Mouse (Mus musculus) hindbrain, embryonic 14.5 days (tissue): ENCODE data around the gene Cep104. TPM values are rescaled to one million over a fixed set of nuclear protein-coding genes. Genes with fewer than 3 reads are reported as not detected.
A peak's percentile ranks its signal among the peaks of the same experiment; 100 is the strongest.

Experiments
- ATAC-seq: fragments of 200-750 bp; cut with Nextera tagmentation; 2 replicates; pipeline ENCODE4 v1.8.0; 2017; ENCODE audit warnings: moderate number of reproducible peaks, mild to moderate bottlenecking, moderate TSS enrichment, moderate library complexity; ENCODE audit not compliant: low FRiP score
- DNase-seq: peaks from one replicate; pipeline ENCODE4 v3.0.0-alpha.2; 2015; ENCODE audit warnings: low spot score
- H3K27ac ChIP-seq: fragments of 300-500 bp; sonication (generic); 2 replicates; pipeline ENCODE4 v1.5.1; 2014; ENCODE audit warnings: mild to moderate bottlenecking, moderate library complexity
- H3K27me3 ChIP-seq: fragments of 300-500 bp; sonication (generic); 2 replicates; pipeline ENCODE4 v1.6.1; 2014; ENCODE audit warnings: mild to moderate bottlenecking, low read length, mixed read lengths; ENCODE audit not compliant: control insufficient read depth, insufficient read depth
- H3K36me3 ChIP-seq: fragments of 300-500 bp; sonication (generic); replicated peaks from 2 replicates; pipeline ENCODE4 v1.6.1; 2014; ENCODE audit not compliant: control insufficient read depth, insufficient read depth
- H3K4me1 ChIP-seq: fragments of 300-500 bp; sonication (generic); replicated peaks from 2 replicates; pipeline ENCODE4 v1.6.1; 2014; ENCODE audit warnings: antibody characterized with exemption, low read length, mixed read lengths; ENCODE audit not compliant: control insufficient read depth, insufficient read depth
- H3K4me2 ChIP-seq: fragments of 300-500 bp; sonication (generic); replicated peaks from 2 replicates; pipeline ENCODE4 v1.6.1; 2014; ENCODE audit warnings: mild to moderate bottlenecking, moderate library complexity
- H3K4me3 ChIP-seq: fragments of 300-500 bp; sonication (generic); replicated peaks from 2 replicates; pipeline ENCODE4 v1.5.1; 2014; ENCODE audit warnings: mild to moderate bottlenecking, low read length
- H3K9ac ChIP-seq: fragments of 300-500 bp; sonication (generic); 2 replicates; pipeline ENCODE4 v1.6.1; 2014
- H3K9me3 ChIP-seq: fragments of 300-500 bp; sonication (generic); 2 replicates; pipeline ENCODE4 v1.6.1; 2016; ENCODE audit warnings: low read length; ENCODE audit not compliant: control insufficient read depth
- WGBS: fragments of 180-500 bp; shearing (Covaris S2); extraction: QIAGEN DNeasy Blood & Tissue Kit; methylation state at CpG from one replicate; pipeline ENCODE4 v1.1.7; 2014; 5-methylcytosine and 5-hydroxymethylcytosine counted together
- polyA plus RNA-seq: library from polyadenylated mRNA; unstranded; fragments of >200 nt; fragmentation: Nextera tagmentation; extraction: Ambion mirVana; gene quantifications from 2 replicates; pipeline ENCODE4 v1.2.1, GENCODE M21; 2014

Cep104 gene
- polyA plus RNA-seq, 1 experiment from 2014 or later: 15.3 TPM

GRCm38 (mm10) chr4:154024729-154025521 lies 49.9 kb downstream of the Cep104 start:
- Histone ChIP-seq H3K9ac (0 out of 2 replicates have a peak overlapping the region, but pooled peaks have one; percentile 21), H3K27ac (no peak overlapping the region), H3K36me3 (peaks cover 25% of the 10 kb centered on the region), H3K27me3 (peaks cover 15% of the 10 kb centered on the region; the same call in 1 of the 2 replicates), H3K4me1 (peaks cover 8% of the 10 kb centered on the region; the same call in 1 of the 2 replicates), H3K9me3 (no peaks in the 10 kb centered on the region), H3K4me3 (no peak overlapping the region), H3K4me2 (peak overlapping the region; percentile 51; the same call in 1 of the 2 replicates)
- DNase-seq: no peak
- 37% methylated on average over 17 of the region's 17 CpGs for WGBS
- no peak for ATAC-seq

- DNase-seq (peak; percentile 59), ATAC-seq (peak; percentile 49)
- H3K4me1 ChIP-seq: peaks cover 8% of the 10 kb centered on the region; the same call in 1 of the 2 replicates
- peak within 1 kb of the TSS; percentile 23 for H3K4me3 ChIP-seq
- peak within 1 kb of the TSS; percentile 21 for H3K9ac ChIP-seq
- H3K4me2 ChIP-seq: peak within 1 kb of the TSS; percentile 51
- no peak within 1 kb of the TSS for H3K27ac ChIP-seq
- H3K27me3 ChIP-seq: peaks cover 15% of the 10 kb centered on the region; the same call in 1 of the 2 replicates
- H3K9me3 ChIP-seq: no peaks in the 10 kb centered on the region
- peaks cover 16% of the 10 kb centered on the region for H3K36me3 ChIP-seq
- WGBS: 2% methylated on average over 32 of the region's 33 CpGs
These were observed 50.8 kb downstream of the Cep104 start, which contains the start of gene Smim1 for GRCm38 (mm10) chr4:154025641-154026440. Gene Smim1 (minus strand): TSS chr4:154026230.

- Histone ChIP-seq H3K27me3 (peaks cover 15% of the 10 kb centered on the region; the same call in 1 of the 2 replicates), H3K9me3 (no peaks in the 10 kb centered on the region), H3K4me3 (peak overlapping the region; percentile 23), H3K4me1 (peaks cover 8% of the 10 kb centered on the region; the same call in 1 of the 2 replicates), H3K4me2 (peak overlapping the region; percentile 51), H3K9ac (peak overlapping the region; percentile 21; the same call in 1 of the 2 replicates), H3K27ac (no peak overlapping the region), H3K36me3 (peaks cover 10% of the 10 kb centered on the region)
- 34% methylated on average over 2 of the region's 2 CpGs for WGBS
- DNase-seq: no peak
- no peak for ATAC-seq
These were observed 51.4 kb downstream of the Cep104 start for GRCm38 (mm10) chr4:154026441-154026761.

- Histone ChIP-seq H3K9me3 (no peaks in the 10 kb centered on the region), H3K4me2 (no peak overlapping the region), H3K4me3 (no peak overlapping the region), H3K4me1 (peaks cover 5% of the 10 kb centered on the region; the same call in 1 of the 2 replicates), H3K36me3 (no peaks in the 10 kb centered on the region), H3K9ac (no peak overlapping the region), H3K27ac (no peak overlapping the region), H3K27me3 (peaks cover 15% of the 10 kb centered on the region; the same call in 1 of the 2 replicates)
- DNase-seq (no peak), ATAC-seq (no peak)
- WGBS: 73% methylated on average over 7 of the region's 7 CpGs
These were observed 53.1 kb downstream of the Cep104 start for GRCm38 (mm10) chr4:154028066-154028465.

- no peak for ATAC-seq
These were observed 53.7 kb downstream of the Cep104 start for GRCm38 (mm10) chr4:154028646-154029045.

GRCm38 (mm10) chr4:154037123-154037522 lies 62.1 kb downstream of the Cep104 start:
- Histone ChIP-seq H3K27me3 (no peaks in the 10 kb centered on the region), H3K4me3 (no peak overlapping the region), H3K4me2 (no peak overlapping the region), H3K4me1 (no peaks in the 10 kb centered on the region), H3K27ac (no peak overlapping the region), H3K9ac (no peak overlapping the region), H3K36me3 (no peaks in the 10 kb centered on the region), H3K9me3 (no peaks in the 10 kb centered on the region)
- ATAC-seq (no peak), DNase-seq (no peak)
- 56% methylated on average over 3 of the region's 3 CpGs for WGBS

More at GRCm38 (mm10) chr4:154028646-154029045, 53.7 kb downstream of the Cep104 start:
- Histone ChIP-seq H3K4me1 (peaks cover 5% of the 10 kb centered on the region; the same call in 1 of the 2 replicates), H3K27ac (no peak overlapping the region), H3K9ac (no peak overlapping the region), H3K4me3 (no peak overlapping the region), H3K27me3 (peaks cover 15% of the 10 kb centered on the region; the same call in 1 of the 2 replicates), H3K36me3 (no peaks in the 10 kb centered on the region), H3K4me2 (no peak overlapping the region), H3K9me3 (no peaks in the 10 kb centered on the region)
- DNase-seq: no peak

- Histone ChIP-seq H3K4me1 (no peaks in the 10 kb centered on the region), H3K4me2 (no peak within 1 kb of the TSS), H3K27me3 (no peaks in the 10 kb centered on the region), H3K4me3 (no peak within 1 kb of the TSS), H3K9ac (no peak within 1 kb of the TSS), H3K9me3 (no peaks in the 10 kb centered on the region), H3K36me3 (no peaks in the 10 kb centered on the region), H3K27ac (no peak within 1 kb of the TSS)
- ATAC-seq (no peak), DNase-seq (no peak)
- 85% methylated on average over 9 of the region's 9 CpGs for WGBS
These were observed 67.6 kb downstream of the Cep104 start, which contains the start of gene Ccdc27 for GRCm38 (mm10) chr4:154042577-154042976. Gene Ccdc27 (minus strand): TSS chr4:154042677.

GRCm38 (mm10) chr4:154045837-154046236 lies 70.8 kb downstream of the Cep104 start:
- 61% methylated on average over 5 of the region's 5 CpGs for WGBS
- Histone ChIP-seq H3K4me1 (no peaks in the 10 kb centered on the region), H3K36me3 (no peaks in the 10 kb centered on the region), H3K27ac (no peak overlapping the region), H3K9me3 (no peaks in the 10 kb centered on the region), H3K9ac (no peak overlapping the region), H3K4me3 (no peak overlapping the region), H3K4me2 (no peak overlapping the region), H3K27me3 (no peaks in the 10 kb centered on the region)
- no peak for ATAC-seq
- DNase-seq: no peak

- H3K9ac ChIP-seq: no peak overlapping the region
- H3K27me3 ChIP-seq: no peaks in the 10 kb centered on the region
- no peaks in the 10 kb centered on the region for H3K4me1 ChIP-seq
- H3K4me2 ChIP-seq: no peak overlapping the region
- DNase-seq (no peak), ATAC-seq (no peak)
- no peak overlapping the region for H3K27ac ChIP-seq
- H3K9me3 ChIP-seq: no peaks in the 10 kb centered on the region
- 81% methylated on average over 3 of the region's 3 CpGs for WGBS
- H3K4me3 ChIP-seq: no peak overlapping the region
- H3K36me3 ChIP-seq: no peaks in the 10 kb centered on the region
These were observed 76.4 kb downstream of the Cep104 start for GRCm38 (mm10) chr4:154051401-154051800.
